Mouse (Mus musculus): ENCODE measurements around the gene Mapk8ip3.

The Mapk8ip3 gene

GRCm38 (mm10) chr17:24902124-24902523, 34.7 kb downstream of the Mapk8ip3 start:
- no peak for DNase-seq (ENCODE audit: low spot score)

- DNase-seq (ENCODE audit: low spot score): no peak
Observed at GRCm38 (mm10) chr17:24900014-24900413, 36.8 kb downstream of the Mapk8ip3 start.

- DNase-seq (ENCODE audit: low spot score): no peak
Observed at GRCm38 (mm10) chr17:24899153-24899552, 37.6 kb downstream of the Mapk8ip3 start.

- DNase-seq (ENCODE audit: low spot score): no peak
Observed at GRCm38 (mm10) chr17:24898041-24898854, 38.5 kb downstream of the Mapk8ip3 start.

- no peak for DNase-seq (ENCODE audit: low spot score)
Observed at GRCm38 (mm10) chr17:24897600-24897999, 39.2 kb downstream of the Mapk8ip3 start.

GRCm38 (mm10) chr17:24896993-24897269, 39.8 kb downstream of the Mapk8ip3 start:
- no peak for DNase-seq (ENCODE audit: low spot score)

GRCm38 (mm10) chr17:24896241-24896992, 40.4 kb downstream of the Mapk8ip3 start, which contains the start of gene Nme3:
Gene Nme3, plus strand, starts transcription at chr17:24896500.
- no peak for DNase-seq (ENCODE audit: low spot score)

- DNase-seq (ENCODE audit: low spot score): no peak
Observed at GRCm38 (mm10) chr17:24895571-24896240, 41.1 kb downstream of the Mapk8ip3 start.

GRCm38 (mm10) chr17:24894995-24895547, 41.7 kb downstream of the Mapk8ip3 start, which contains the start of the genes Eme2 and Mrps34:
Gene Eme2, minus strand, starts transcription at chr17:24895087.
Gene Mrps34, plus strand, starts transcription at chr17:24895116.
- no peak for DNase-seq (ENCODE audit: low spot score)

GRCm38 (mm10) chr17:24894061-24894994, 42.4 kb downstream of the Mapk8ip3 start:
- no peak for DNase-seq (ENCODE audit: low spot score)

GRCm38 (mm10) chr17:24893276-24893675, 43.5 kb downstream of the Mapk8ip3 start:
- DNase-seq (ENCODE audit: low spot score): no peak

- no peak for DNase-seq (ENCODE audit: low spot score)
Observed at GRCm38 (mm10) chr17:24892785-24893184, 44.0 kb downstream of the Mapk8ip3 start.

- DNase-seq (ENCODE audit: low spot score): no peak
Observed at GRCm38 (mm10) chr17:24891321-24891720, 45.5 kb downstream of the Mapk8ip3 start.

GRCm38 (mm10) chr17:24890151-24891092, 46.4 kb downstream of the Mapk8ip3 start:
- no peak for DNase-seq (ENCODE audit: low spot score)

- no peak for DNase-seq (ENCODE audit: low spot score)
Observed at GRCm38 (mm10) chr17:24888862-24889261, 47.9 kb downstream of the Mapk8ip3 start.

GRCm38 (mm10) chr17:24887291-24888080, 49.3 kb downstream of the Mapk8ip3 start:
- no peak for DNase-seq (ENCODE audit: low spot score)

- no peak for DNase-seq (ENCODE audit: low spot score)
Observed at GRCm38 (mm10) chr17:24886932-24887271, 49.9 kb downstream of the Mapk8ip3 start.

GRCm38 (mm10) chr17:24886134-24886931, 50.4 kb downstream of the Mapk8ip3 start, which contains the start of the genes Nubp2 and Spsb3:
Gene Nubp2, minus strand, starts transcription at chr17:24886349.
Gene Spsb3, plus strand, starts transcription at chr17:24886643.
- DNase-seq (ENCODE audit: low spot score): peak; percentile 99
